Mouse (Mus musculus) ovary, postnatal 10 days (tissue): ENCODE measurements at regions not wholly inside any gene's neighbourhood (a gene's known extent, or its start where the extent isn't known, plus 50 kb on each side); places are given as distances from the start of the nearest gene placed in this dataset.
"Not testable (repeated sequence)": the region's sequence is repeated elsewhere in the genome, so short reads cannot be mapped to it uniquely, and the experiment has no call there.

Source experiments
- DNase-seq: peaks from one replicate; pipeline ENCODE4 v3.0.0; 2022; ENCODE audit warnings: low spot score

DNA sequence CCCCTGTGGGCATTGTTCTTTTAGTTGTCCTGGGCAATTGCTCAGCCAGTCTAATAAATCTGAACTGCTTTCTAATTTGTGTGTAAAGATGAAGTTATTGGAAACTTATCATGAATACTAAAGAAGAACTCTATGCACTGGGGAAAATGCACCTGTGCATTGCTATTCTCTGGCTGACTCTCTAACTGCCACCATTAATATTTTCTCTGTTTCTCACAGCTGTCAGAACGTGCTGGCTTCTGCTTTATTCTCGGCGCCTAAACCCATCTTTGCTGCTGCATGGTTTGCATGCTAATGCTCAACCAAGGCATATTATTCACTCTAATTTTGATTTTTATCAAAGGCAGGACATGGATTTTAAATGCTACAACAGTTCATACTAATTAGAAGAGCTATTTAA is 128.9 kb upstream of the Gm527 start:
- no peak for DNase-seq

DNA sequence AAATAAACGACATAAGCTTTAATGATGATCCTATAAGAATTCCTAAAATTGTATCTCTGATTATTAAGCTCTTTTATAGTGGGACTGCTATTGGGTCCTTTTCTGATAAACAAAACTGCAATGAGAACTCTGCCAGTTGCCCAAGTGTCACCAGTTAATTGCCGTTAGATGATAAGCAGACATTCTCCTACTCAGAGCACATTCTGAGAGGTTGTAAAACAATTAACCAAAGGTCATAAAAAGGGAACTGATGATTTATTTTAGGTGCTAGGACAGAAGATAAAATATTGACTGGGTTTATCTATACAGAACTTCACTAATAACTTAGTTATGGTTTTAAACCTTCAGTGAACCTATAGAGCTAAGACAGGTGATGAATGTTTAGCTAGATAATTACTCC is 109.2 kb upstream of the Gm527 start:
- not testable (repeated sequence) for DNase-seq

DNA sequence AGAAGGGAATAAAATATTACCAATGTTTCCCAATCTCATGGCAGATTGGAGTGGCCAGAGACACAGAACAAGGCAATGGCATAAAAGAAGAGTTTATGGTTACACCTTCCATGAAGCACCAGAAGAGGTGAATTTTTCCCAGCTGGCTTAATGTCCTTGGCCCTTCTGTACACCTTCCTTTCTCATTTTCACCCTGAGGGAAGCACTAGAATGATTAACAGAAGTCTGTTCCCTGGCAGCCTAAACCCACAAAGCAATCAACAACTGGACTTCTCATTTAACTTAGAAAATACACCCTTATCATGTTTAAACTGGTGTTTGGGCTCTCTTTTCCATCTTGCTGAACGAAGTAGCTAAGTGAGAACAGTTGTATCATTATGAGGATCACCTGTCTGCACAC is 107.6 kb upstream of the Gm527 start:
- no peak for DNase-seq

DNA sequence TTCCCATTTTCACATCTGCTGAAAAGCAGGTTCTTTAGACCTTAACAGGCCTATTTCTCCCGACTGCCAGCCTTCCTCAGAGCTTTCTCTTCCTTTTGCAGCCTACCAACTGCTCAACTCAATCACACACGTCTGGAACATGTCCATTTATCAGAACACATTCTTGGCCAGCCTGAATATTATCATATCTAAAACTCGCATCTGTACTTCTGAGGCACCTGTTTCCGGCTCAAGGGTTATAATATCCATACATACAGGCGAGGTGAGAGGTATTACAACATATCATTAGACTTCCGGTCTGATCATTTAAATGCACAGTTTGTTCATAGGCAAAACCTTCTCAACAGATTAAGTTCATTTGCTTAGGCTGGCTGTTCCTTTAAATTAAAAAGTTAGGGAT is 101.8 kb upstream of the Gm527 start:
- no peak for DNase-seq

DNA sequence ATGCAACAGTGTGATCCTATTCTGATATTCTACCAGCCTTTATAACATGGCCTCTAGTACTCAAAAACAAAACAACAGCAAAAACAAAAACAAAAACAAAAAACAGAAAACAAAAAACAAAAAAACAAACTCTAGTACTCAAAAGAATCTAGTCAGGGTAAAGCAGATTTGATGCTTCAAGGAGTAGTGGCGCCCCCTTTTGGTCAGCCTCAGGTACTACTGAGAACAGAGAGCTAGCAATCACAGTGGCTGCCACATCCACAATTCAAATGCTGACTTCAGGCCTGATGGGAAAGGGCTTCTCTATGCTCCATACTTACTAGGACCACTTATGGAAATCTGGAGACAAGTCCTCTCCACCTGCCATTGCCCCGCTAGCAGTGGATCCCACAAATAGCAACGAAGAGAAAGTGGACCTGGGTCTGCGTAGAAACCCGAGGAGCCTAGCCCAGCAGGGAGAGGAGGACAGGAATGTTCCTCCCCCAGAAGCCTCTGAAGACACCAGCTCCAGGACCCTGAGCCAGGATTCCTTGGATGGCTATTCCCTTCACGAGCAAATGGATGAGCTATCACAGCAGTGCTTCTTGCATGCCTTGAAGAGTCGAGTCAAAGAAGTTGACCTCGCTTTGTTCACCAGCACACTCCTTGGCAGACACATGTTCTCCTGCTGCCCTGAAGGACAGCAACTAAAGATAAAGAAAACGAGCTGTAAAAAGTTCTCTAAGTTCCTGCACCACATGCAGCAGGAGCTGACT is 100.5 kb upstream of the Gm527 start:
- no peak for DNase-seq

DNA sequence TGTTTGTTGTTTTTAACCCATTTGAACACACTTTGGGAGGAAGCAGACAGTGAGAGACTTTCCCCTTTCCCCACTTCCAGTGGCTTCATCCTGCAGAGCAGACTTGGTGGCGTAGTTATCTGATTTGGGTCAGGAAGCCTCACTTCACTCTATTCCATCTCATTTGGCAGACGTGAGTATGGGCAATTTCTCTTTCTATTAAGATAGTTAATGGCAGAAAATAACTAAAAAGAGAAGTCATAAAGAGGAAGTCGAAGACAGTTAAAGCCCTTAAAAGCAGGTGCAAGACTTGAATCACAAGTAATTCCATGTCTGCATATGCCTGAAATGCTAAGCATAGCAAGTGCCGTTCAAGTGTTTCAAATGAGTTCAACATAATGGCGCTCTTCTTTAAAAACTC is 97.0 kb upstream of the Gm527 start:
- DNase-seq = no peak

DNA sequence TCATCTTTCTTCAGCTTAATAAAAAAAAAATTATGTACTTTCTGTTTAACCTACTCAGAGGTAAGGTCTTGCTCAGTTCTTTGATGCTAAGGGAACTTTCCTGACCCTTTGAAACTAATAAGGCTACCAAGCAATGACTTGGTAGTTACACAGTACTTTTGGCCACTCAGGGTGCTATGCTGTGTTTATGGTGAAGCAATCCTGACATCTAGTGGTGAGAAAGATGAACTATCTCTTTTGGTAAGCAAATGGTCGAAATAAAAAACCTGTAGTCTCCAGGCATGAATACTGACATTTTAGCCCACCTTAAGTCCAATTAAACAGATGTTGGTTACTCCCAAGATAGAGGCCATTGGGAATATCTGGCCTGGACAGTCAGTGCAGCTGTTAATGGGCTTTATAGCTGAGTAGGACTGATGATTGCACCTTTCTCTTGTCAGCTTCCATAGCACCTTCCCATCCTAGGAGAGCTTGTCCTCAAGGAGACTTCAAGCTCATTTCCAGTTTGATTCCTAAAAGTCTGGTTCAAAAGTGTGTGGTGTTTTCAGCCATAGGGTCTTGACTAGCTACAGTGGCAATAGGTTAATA is 88.0 kb upstream of the Gm527 start:
- peak; percentile 4 for DNase-seq

DNA sequence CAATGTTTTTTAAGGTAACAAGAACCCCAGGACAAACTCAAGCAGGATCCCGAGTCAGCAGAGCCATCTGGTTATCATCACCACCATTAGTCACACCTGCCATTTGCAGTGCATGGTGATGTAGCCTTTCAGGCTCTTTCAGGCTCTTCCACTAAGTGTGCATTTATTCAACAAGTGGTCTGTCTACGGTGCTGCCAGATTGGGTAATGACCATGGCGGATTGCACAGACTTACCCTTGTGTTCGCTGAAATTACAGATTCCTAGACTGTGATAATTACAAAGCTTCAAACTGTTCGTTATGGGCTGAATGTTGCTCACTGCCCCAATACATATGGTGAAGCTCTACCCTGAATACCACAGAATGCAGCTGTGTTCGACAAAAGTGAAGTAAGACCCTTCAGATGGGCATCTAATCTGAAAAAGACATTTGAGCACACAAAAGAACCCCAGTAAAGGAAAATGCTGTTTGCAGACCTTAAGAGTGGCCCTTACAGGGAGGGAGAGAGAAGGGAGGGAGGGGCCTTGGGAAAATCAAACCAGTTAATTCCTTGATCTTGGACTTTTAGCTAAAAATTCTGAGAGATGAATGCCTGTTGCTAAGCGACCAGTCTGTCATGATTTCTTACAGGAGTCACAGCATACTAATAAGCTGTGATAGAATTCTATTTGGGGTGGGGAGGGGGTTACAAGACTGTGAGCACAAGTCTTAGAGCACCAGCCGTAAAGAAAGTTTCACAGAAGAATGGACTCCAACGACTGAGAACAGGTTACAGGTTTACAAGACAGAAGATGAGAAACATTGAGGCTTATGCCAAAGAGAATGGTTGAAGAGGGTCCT is 85.2 kb upstream of the Gm527 start:
- DNase-seq = no peak

DNA sequence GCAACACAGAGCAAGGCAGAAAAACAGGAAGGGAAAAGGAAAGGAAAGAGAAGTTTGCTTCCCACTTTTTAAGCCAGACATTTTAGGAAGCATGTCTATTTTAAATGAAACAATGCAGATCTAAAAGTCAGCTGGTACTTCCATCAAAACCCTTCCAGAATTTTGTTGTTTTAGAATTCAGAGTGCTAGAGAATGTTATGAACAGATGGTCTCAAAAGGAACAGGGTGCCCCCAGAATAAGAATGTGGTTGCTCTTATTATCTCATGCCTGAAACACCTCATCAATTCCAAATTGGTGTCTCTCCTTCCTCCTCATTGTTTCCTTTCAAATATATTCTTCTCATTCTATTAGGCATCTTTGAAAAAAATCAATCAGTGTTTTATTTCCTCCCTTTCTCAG is 60.0 kb upstream of the Gm527 start:
- no peak for DNase-seq
